Mouse (Mus musculus) bone marrow macrophage, adult 2 months (primary cell): Measurements from ENCODE around the gene Atp5d.

ENCODE experiments used
- CTCF ChIP-seq: IDR thresholded peaks from 2 replicates; pipeline ENCODE4 v1.5.1; 2012; ENCODE audit warnings: low read depth, mild to moderate bottlenecking, low read length, moderate library complexity
- POLR2A ChIP-seq: IDR thresholded peaks from 2 replicates; pipeline ENCODE4 v1.6.1; 2012; ENCODE audit warnings: mild to moderate bottlenecking, low read depth, low read length, borderline replicate concordance

- TF ChIP-seq CTCF (no peak), POLR2A (no peak)
These were observed 17.7 kb downstream of the Atp5d start for GRCm38 (mm10) chr10:80156002-80156751.
